Mouse (Mus musculus) large intestine, adult 2 months (tissue): ENCODE results near the gene Commd8. TPM values are rescaled to one million over a fixed set of nuclear protein-coding genes. Genes with fewer than 3 reads are reported as not detected.

ENCODE experiments used
- DNase-seq: peaks from one replicate; pipeline ENCODE4 v3.0.0-alpha.2; 2012; ENCODE audit warnings: low read depth, low spot score
- WGBS: fragments of 180-500 bp; shearing (Covaris S2); methylation state at CpG from one replicate; pipeline ENCODE4 v1.1.7; 2018; 5-methylcytosine and 5-hydroxymethylcytosine counted together
- polyA plus RNA-seq: library from polyadenylated mRNA; depleted of rRNA; stranded (reverse); fragments of >200 nt; gene quantifications from 2 replicates; pipeline ENCODE4 v1.2.3, GENCODE M21; 2012; rRNA removed

Commd8 gene
- polyA plus RNA-seq, result 4.8 and 6.3 TPM in 2 replicates

DNA sequence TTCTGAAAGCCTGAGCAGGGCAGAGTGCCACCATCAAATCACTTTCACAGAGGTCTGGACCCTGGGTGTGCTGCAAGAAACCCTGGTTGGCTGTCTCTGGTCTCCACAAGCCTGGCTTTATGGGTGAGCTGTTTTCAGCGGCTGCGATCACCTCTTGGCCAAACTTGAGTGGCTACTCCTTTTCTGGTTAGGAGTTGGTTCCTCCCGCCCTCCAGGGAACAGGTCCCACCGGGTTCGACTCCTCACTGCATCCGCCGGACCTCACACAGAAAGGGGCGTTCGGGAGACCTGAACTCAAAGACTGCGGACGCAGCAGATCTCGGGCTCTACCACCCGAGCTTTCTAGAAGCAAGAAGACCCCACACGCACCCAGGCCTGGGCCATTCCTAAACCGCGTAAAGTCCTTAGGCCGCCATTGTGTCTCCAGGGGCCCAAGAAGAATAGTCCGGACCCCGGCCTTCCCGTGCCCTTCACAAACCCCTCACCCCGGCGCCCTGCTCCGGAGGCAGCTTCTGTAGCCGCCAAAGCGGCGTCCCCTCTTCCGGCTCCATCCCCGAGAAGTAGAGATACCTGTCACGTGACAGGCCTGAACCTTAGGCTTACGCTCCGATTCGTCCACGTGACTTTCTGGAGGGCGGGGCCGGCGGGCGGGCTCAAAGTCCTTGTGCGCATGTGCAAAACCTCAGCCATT lies at the start of gene Commd8:
Commd8 (minus strand) TSS at position 596 of the 691 bp plus-strand sequence.
- WGBS, result 1% methylated on average over 38 of the region's 38 CpGs
- peak; percentile 73 for DNase-seq

DNA sequence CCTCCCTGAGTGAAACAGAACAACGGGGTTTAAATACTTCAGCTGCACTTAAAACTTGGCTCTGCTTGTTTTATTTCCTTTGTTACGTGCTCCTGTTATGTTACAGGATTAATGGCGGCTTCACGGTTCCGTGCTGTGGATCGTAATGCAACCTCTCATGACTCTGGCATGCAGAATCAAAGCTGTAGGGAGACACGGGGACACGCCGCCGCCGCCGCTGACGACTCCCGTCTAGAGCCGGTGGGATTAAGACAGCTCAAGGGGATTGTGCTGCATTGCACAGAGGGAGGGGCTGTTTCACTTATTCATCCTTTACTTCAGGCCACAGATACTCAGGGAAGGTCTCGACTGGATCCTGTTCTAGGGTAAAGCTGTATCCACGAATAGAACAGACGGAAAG lies 43.8 kb upstream of the Commd8 start:
- no peak for DNase-seq
- WGBS, result 65% methylated on average over 18 of the region's 18 CpGs

DNA sequence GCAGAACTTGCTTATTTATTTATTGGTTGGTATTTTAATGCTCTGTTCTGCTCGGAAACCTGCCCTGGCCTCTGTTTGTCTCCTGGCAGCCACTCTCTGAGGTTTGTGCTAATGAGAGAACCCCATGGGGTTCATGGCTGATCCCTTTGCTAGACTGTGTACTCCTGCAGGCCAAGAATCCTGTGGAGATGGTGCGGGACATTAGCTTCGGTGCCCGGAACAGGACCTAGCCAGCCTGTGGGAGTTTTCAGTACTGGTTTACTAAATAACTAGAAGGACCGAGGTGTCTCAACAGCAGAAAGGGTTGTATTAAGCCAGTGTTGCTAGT lies 42.8 kb upstream of the Commd8 start:
- WGBS, result 79% methylated on average over 5 of the region's 5 CpGs
- DNase-seq, result no peak

DNA sequence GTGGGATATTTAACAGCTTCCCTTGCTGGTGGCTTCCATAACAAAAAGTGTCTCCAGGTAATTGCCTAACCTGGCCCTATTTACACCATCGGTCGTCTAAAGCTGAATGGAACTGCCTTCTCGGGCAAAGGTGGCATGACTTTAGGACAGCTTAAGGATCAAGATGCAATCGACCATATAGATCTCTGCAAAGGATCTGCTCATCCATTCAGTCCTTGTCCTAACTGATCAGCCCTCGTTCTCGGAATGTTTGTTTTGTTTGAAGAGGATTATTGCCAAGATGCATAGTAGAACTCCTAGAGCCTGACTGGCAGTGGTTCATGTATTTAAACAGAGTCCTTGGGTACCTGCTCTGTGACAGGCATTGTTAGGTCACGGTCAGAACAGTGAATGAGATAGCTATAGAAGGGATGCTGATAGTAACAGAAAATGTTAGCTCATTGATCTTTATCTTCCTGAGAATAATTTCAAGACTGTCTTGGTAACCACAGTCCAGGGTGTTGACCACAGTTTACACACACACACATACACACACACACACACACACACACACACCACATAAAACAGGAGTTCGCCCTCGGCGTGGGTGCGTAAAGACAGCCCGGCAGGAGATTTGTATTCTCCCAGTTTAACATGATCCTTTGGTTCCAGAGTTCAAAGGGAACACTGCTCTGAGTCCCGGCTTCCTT lies 42.3 kb upstream of the Commd8 start:
- no peak for DNase-seq

DNA sequence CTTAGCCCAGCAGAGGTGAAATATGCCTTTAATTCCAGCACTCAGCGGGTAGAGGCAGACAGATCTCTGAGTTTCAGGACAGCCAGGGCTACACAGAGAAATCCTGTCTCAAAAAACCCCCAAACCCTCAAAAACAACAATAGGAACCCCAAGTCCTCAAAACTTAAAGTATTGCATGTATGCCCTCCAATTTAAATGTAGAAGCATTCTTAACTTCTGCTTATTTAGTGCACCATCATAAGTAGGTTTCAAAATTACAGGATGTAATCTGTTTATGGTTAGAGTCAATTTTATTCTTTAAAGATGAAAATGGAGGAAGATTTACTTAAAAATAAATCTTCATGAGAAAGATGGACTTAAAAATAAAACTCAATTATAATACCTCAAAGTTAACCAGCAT lies 40.5 kb upstream of the Commd8 start:
- no peak for DNase-seq
- WGBS, result 84% methylated on average over 1 of the region's 1 CpGs

More for the DNA sequence above, 42.3 kb upstream of the Commd8 start:
- 59% methylated on average over 13 of the region's 13 CpGs for WGBS

DNA sequence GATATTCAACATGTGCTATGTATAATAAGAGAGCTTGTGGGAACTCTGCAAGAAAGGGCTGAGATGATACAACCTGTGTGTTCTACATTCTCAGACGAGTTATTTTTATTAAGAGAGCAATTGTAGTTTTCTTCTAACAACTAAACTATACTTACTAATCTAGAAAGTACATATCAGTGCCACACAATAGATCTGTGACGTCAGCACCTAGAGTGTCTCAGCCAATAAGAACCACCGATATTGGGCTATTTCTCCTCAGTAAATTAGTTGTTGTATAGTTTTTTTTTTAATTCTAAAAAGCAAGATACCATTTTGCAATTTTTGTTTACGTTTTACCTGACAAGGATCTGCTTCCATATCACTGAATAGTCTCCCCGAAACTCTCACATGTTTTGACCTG lies 37.3 kb upstream of the Commd8 start:
- 86% methylated on average over 5 of the region's 5 CpGs for whole genome bisulfite sequencing
- no peak for DNase-seq

DNA sequence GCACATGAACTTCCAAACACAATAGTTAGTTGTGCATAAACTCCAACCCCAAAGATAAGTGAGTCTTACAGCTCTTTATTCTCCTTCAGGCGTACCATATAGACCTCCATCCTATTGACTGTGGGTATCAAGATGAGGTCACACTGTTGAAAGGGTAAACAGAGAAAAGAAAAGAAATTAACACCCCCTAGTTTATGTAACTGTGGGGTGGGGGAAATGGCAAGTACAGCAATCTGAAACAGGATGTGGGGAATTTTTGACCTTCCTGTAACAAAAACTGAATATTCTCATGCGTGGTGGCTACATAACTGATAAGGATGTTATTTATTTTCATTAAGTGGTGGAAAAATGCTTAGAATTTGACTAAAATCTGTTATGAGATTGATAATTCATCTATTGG lies 36.5 kb upstream of the Commd8 start:
- 73% methylated on average over 2 of the region's 2 CpGs for WGBS
- DNase-seq, result no peak

DNA sequence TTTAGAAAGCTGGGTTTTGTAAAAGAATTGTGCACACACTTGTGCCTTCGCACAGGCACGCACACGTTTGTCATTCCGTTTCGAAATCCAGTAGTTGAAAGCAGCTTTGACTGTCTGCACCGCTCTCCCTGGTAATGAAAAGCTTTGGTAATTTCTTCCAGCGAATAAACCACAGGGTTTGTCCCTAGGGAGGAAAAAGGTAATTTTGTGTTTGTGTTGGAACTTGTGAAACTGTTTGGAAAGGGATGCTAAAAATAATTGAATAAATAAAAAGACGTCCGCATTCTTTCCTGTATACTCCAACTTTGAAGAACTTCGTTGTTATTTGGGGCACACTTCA lies 35.7 kb upstream of the Commd8 start:
- no peak for DNase-seq
- WGBS, result 4% methylated on average over 10 of the region's 10 CpGs

DNA sequence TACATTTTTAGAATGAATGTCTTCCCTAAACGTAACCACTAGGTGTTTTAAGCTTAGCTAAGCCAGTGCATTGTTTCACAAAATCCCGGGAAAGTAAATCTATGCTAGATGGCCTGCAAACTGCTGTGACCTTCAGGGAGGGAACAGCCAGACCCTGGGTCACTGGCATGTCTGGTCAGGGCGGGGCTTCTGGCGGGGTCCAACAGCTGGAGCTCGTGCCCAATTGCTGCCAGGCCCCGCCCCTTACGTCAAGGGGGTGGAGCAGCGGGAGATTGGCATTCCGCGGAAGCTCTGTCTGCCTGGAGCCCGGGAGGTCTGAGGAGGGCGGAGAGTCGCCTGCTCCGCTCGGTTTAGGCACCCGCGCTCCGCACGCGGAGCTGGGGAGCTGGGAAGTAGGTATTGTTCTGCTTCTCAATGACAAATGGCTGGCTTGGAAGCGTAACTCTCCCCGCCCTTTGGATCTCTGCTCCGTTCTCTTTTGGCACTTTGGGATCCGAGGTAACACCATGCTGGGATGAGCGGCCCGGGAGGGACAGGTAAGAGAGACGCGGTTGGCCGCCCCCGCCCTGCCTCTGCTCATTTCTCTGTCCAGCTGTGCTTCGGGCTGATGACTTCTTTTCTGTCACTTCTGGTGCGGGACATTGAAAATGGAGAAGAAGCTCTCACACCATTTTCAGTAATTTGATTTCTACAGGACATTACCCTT lies 35.2 kb upstream of the Commd8 start:
- WGBS, result 1% methylated on average over 32 of the region's 32 CpGs
- peak; percentile 60 for DNase-seq

DNA sequence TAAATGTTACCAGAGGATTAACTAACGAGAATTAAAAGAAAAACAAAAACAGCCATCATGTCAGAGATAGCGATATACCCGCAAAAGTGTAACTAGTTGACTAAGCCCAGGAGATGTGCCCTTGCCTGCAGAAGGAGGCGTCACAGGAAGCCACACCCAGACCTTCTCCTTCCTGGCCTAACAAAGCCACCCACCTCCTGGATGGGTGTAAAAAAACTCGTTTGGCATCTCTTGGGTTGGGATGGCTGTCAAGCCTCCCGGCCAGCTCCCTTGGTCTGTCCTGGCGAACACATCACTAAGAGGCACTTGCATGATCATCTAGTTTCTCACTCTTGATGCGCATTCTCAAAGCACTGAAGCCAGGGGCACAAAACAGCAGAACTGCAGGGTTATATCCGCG lies 34.0 kb upstream of the Commd8 start:
- DNase-seq, result no peak

DNA sequence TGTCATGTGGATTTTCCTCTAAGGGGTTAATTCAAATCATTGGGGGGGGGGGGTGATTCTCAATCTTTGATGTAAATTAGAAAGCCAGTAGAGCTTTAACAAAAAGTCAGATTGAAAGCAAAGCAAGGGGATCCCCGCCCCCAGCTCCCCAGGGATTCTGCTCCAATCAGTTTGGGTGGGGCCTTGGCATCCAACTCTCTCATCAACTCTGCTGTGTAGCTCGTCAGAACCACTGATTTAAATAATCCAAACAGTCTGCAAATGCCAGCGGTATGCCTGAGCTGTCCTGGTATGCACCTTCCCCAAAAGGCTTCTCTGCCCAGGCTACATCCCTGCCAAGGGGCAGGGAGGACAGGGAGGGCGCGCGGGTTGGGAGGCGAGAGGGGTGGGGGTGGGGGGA lies 33.6 kb upstream of the Commd8 start:
- DNase-seq, result no peak
- WGBS, result 53% methylated on average over 7 of the region's 7 CpGs

More for the DNA sequence above, 34.0 kb upstream of the Commd8 start:
- WGBS, result 61% methylated on average over 10 of the region's 10 CpGs

DNA sequence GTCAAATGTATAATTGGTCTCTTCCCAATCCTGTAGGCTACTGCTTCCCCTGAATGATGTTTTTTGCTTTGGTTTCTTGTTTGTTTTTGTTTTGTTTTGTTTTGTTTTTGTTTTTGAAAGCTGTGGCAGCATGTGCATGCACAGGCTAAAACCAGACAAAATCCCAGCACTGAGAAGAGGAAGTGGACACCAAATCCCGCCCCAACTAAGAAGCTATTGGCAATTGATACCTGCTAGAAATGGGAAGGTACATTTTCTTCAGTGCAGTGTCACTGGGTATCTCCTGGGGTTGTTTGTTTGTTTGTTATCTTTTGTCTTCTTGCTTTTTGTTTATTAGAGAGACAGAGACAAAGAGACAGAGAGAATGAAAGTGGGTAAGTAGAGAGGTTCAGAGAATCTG lies 27.5 kb upstream of the Commd8 start:
- WGBS, result 85% methylated on average over 1 of the region's 1 CpGs

DNA sequence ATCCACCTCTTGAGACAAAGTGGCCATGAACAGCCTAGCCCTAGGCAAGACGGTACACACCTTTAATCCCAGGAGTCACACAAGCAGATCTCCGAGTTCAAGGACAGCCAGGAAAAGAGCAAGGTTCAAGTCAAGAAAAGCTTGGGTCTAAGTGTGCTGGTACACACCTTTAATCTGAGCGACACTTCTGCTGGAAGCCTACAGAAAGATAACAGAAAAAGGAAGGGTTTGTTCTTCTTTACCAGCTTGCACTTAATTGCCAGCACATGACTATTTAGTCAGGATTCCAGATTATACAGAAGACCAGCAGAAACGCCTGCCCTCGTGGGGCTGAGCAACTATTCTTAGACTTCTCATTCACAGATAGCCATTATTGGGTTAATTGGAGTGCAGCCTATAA lies 23.9 kb upstream of the Commd8 start:
- DNase-seq, result no peak
- 72% methylated on average over 5 of the region's 5 CpGs for WGBS

More for the DNA sequence above, 27.5 kb upstream of the Commd8 start:
- DNase-seq, result no peak

DNA sequence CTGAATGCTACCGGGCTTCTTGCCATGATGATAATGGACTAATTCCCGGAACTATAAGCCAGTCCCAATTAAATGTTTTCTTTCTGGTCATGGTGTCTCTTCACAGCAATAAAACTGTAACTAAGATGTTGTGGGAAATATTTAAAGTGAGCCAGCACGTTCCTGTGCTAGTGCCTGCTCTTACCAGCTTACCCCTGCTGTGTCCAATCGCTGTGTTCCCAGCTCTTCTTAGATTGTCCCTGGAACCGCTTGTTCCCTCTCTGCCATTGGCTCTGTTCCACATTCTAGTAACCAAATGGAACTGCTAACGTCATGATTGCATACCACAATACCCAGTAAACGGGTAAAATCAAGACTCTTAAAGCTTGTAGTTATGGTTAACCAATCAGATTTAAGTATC lies 23.2 kb upstream of the Commd8 start:
- no peak for DNase-seq
- WGBS, result 70% methylated on average over 7 of the region's 7 CpGs

DNA sequence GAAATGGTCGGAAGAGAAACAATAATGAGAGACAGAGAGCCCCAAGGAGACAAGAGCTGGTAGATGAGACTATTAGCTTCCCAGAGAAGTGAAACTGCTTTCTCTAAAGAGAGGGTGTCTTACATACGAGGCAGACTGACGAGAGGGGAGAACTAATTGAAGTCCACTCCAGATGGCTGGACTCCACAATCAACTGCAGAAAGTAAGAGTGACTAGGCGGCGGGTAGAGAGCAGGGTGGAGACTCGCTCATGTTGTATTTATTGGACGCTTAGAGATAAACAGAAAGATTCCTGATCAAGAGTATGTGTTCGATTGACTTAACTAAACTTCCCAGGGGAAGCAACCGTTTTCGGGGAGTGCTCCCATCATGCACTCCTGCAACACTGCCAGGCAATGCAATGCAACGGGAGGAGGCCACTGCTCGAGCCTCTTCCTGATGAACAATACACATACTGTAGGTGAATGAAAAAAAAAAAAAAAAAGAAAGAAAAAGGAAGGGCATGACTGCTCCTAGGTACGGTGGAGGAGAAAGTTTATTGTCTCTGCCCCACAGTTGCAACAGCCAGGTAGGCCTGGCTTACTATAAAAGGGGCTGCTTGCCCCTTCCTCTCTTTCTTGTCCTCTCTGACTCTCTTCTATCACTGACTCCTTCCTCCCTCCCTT lies 16.6 kb upstream of the Commd8 start:
- 59% methylated on average over 13 of the region's 13 CpGs for WGBS
- no peak for DNase-seq

DNA sequence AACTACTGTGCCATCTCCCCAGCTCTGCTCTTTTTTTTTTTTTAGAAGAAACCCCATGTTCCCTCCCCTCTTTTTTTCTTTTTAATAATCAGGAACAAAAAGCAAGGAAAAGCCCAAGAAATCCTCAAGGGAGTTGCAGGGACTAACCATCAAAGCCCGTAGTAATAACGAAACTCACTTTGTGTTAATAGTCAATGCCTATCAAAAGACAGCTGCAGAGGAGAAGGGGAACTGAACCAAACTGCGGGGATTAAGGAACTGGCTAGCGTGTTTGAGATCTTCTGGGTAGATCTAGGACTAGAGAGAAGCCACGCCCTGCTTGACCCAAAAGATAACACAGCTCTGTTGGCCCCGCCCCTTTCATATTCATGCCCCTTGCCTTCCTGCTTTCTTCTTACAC lies 15.9 kb upstream of the Commd8 start:
- no peak for DNase-seq
- WGBS, result 58% methylated on average over 6 of the region's 6 CpGs

DNA sequence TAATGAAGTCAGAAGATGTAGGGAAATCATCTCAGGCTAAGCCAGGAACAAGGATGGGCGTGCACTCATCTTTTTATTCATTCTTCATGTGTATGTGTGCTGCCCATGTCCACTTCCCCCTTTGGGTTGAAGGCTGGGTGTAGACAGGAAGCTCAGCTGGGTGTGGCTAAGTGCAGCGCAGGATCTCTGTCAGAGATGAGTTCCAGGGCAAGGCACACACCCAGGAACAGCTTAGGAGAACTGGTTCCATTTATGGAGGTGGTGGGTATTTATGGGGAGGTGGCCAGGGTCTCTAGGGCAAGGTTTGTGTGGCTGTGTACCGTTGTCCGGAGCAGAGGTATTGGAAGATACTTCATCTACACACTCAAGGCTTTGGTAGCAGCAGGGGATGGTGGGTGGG lies 14.8 kb upstream of the Commd8 start:
- WGBS, result 64% methylated on average over 4 of the region's 4 CpGs
- DNase-seq, result no peak

DNA sequence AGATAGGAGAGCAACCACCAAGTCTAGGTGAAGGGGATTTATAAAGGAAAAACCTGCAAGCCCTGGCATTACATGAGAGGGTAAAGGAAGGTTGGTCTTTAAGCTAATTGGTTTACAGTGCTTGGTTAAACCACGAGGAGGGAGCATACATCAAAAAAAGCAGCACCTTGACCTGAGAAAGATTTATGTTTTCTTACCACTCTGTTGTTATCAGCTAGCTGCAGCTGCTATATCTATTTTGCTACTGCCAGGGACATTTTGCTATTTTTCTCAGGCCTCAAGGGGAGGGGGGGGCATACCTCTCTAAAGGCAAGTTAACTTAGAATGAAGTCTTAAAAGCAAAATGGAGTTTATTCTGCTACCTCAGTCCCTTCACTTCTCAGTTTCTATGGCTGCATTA lies 13.2 kb upstream of the Commd8 start:
- 38% methylated on average over 1 of the region's 1 CpGs for WGBS

DNA sequence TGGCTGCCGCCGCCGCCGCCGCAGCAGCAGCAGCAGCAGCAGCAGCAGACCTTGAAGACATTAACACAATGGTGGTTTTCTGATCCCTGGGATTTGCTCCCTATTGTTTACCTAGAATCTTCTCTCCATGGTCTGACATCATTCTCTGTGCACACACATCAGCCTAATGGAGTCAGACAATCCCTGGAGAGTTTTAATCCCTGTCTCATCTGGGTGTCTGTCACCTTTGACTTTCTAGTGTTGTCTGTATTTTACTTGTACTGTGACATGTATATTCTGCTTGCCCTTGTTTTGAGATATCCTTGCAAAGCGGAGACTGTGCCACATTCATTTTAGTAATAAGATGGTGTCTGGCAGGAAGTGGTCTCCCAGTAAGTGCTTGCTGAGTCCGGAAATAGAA lies 7.5 kb upstream of the Commd8 start:
- no peak for DNase-seq
- 44% methylated on average over 7 of the region's 7 CpGs for WGBS

More for the DNA sequence above, 13.2 kb upstream of the Commd8 start:
- DNase-seq, result no peak

DNA sequence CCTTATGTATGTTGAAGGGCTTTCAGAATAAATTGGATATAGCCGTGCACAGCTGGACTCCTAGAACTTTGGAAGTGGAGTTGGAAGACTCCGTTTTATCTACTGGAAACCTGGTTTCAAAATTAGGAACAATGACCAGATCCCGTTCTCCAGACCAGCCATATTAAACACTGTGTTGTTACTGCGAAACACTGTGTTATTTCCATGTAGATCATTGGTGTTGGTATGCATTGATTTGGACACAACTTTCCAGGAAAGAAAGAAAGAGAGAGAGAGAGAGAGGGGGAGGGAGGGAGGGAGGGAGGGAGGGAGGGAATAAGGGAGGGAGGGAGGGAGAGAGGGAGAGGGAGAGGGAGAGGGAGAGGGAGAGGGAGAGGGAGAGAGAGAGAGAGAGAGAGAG lies 7.1 kb upstream of the Commd8 start:
- no peak for DNase-seq
- 80% methylated on average over 4 of the region's 4 CpGs for WGBS

DNA sequence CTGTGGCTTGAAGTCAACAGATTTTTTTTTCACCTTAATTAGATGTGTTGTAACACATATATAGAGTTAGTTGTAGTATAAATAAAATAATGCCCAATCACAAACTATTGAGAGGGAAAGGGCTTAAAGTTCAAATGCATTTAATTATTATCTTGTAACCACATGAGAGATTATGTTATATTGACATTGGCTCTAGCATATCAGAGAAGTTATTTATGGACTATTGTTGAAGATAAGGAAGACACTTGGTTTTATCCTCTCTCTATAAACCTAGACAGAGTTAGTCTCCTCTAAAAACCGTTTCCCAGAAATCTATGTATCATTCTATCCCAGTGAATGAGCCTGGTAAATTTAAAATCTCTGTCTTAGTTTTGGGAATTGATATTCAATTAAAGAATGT lies 5.5 kb upstream of the Commd8 start:
- WGBS, result 23% methylated on average over 1 of the region's 1 CpGs

More for the DNA sequence above, 5.5 kb upstream of the Commd8 start:
- no peak for DNase-seq
